Mouse (Mus musculus) central nervous system, embryonic 11.5 days (tissue): Measurements from ENCODE around the gene Eif4g3. TPM values are rescaled to one million over a fixed set of nuclear protein-coding genes. Genes with fewer than 3 reads are reported as not detected.

Experiments used
- polyA plus RNA-seq: library from polyadenylated mRNA; depleted of rRNA; stranded (reverse); fragments of >200 nt; gene quantifications from 2 replicates; pipeline ENCODE4 v1.2.3, GENCODE M21; 2012; rRNA removed

Gene Eif4g3
- 140 and 186 TPM in 2 replicates for polyA plus RNA-seq

DNA sequence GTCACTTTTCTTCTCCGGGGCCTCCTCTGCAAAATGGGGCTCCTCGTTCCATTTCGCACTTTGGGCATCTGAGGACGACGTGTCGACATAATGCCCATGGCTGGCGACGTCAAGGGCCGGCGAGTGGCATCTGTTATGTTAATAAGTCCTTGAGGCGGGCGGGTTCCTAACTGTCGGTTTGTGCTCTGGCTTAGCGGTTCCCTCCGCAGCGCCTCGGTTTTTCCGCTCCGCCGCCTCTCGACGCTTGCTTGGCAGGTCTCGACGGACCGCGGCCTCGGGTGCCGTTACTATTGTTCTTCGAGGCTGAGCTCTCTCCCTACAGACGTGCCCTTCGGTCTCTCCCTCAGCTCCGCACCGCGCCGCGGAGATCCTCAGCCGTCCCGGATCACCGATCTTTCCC, at the start of gene Eif4g3:
Gene Eif4g3, plus strand, starts transcription at position 133 of the 400 bp plus-strand sequence.

DNA sequence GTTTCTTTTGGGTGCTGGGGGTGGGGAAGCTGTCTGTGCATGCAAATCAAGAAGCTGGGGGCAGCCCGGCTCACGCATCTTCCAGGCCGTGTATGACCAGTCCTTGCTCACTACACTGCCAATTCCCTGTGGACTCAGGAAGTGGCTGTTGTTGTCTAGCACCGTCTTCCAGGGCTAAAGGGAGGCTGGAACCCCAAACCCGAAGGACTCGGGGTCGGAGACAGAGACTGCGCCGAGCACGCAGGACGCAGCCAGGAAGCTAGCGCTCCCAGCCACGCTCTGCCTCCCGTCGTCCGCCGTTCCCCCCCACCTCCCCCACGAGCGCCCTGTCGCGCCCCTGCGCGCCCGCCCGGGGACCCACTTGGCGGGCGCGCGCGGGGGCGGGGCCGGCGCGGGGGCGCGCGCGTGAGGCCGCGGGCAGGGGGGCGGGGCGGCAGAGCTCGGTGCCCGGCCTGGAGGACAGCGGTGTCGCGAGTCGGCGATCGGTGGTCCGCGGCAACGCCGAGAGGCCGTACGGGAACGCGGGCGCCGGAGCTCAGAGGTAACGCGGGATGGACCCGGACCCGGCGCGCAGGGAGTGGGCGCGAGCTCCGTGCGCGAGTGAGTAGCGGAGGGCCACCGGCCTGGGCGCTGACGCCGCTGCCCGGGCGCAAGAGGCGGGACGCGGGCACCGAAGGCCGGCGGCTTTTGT, 223.5 kb downstream of the Eif4g3 start, which contains the start of gene Hp1bp3:
Gene Hp1bp3, plus strand, starts transcription at position 97 of the 691 bp plus-strand sequence.

GRCm38 (mm10) chr4:138250088-138250960, 257.5 kb downstream of the Eif4g3 start, which contains the start of the genes Sh2d5 and Kif17:
TSS of gene Sh2d5 (plus strand) at chr4:138250403.
TSS of gene Kif17 (plus strand) at chr4:138250435.

Other genes with a start within 250 kb of the Eif4g3 start
- gene Alpl, start 196.6 kb upstream of the Eif4g3 start, polyA plus RNA-seq, result 9.5 and 11.4 TPM in 2 replicates
- 34.5 and 35.6 TPM in 2 replicates for gene Ece1, start 130.8 kb upstream of the Eif4g3 start, polyA plus RNA-seq
- 169 and 208 TPM in 2 replicates for gene Hp1bp3, start 223.3 kb downstream of the Eif4g3 start, polyA plus RNA-seq